Mouse (Mus musculus) midbrain, embryonic 14.5 days (tissue): ENCODE measurements around the gene Sim2. TPM values are rescaled to one million over a fixed set of nuclear protein-coding genes. Genes with fewer than 3 reads are reported as not detected.
A peak's percentile ranks its signal among the peaks of the same experiment; 100 is the strongest.

Experiments used
- ATAC-seq: fragments of 200-750 bp; cut with Nextera tagmentation; 2 replicates; pipeline ENCODE4 v1.8.0; 2017; ENCODE audit warnings: moderate number of reproducible peaks, moderate library complexity; ENCODE audit not compliant: low FRiP score, low TSS enrichment
- DNase-seq: peaks from one replicate; pipeline ENCODE4 v3.0.0-alpha.2; 2015
- H3K27ac ChIP-seq: fragments of 300-500 bp; sonication (generic); replicated peaks from 2 replicates; pipeline ENCODE4 v1.5.1; 2014; ENCODE audit warnings: mild to moderate bottlenecking, low read depth, low read length, moderate library complexity
- H3K27me3 ChIP-seq: fragments of 300-500 bp; sonication (generic); 2 replicates; pipeline ENCODE4 v1.6.1; 2014; ENCODE audit warnings: low read length, control low read depth, mixed read lengths; ENCODE audit not compliant: control insufficient read depth, insufficient read depth
- H3K36me3 ChIP-seq: fragments of 300-500 bp; sonication (generic); 2 replicates; pipeline ENCODE4 v1.6.1; 2014; ENCODE audit warnings: low read length, control low read depth; ENCODE audit not compliant: control insufficient read depth, insufficient read depth
- H3K4me1 ChIP-seq: fragments of 300-500 bp; sonication (generic); 2 replicates; pipeline ENCODE4 v1.6.1; 2014; ENCODE audit warnings: mild to moderate bottlenecking, antibody characterized with exemption, low read length, control low read depth; ENCODE audit not compliant: control insufficient read depth, insufficient read depth
- H3K4me2 ChIP-seq: fragments of 300-500 bp; sonication (generic); 2 replicates; pipeline ENCODE4 v1.6.1; 2014; ENCODE audit warnings: mild to moderate bottlenecking, low read length, moderate library complexity
- H3K4me3 ChIP-seq: fragments of 300-500 bp; sonication (generic); replicated peaks from 2 replicates; pipeline ENCODE4 v1.5.1; 2014; ENCODE audit warnings: low read depth, low read length
- H3K9ac ChIP-seq: fragments of 300-500 bp; sonication (generic); replicated peaks from 2 replicates; pipeline ENCODE4 v1.6.1; 2014; ENCODE audit warnings: mild to moderate bottlenecking, low read length, moderate library complexity
- H3K9me3 ChIP-seq: fragments of 300-500 bp; sonication (generic); 2 replicates; pipeline ENCODE4 v1.6.1; 2016; ENCODE audit warnings: low read length, control low read depth, mixed read lengths; ENCODE audit not compliant: control insufficient read depth
- WGBS: fragments of 180-500 bp; shearing (Covaris S2); extraction: QIAGEN DNeasy Blood & Tissue Kit; methylation state at CpG from one replicate; pipeline ENCODE4 v1.1.7; 2014; 5-methylcytosine and 5-hydroxymethylcytosine counted together
- polyA plus RNA-seq: library from polyadenylated mRNA; unstranded; fragments of >200 nt; fragmentation: Nextera tagmentation; extraction: Ambion mirVana; gene quantifications from 2 replicates; pipeline ENCODE4 v1.2.1, GENCODE M21; 2014

Sim2 gene
- polyA plus RNA-seq, 1 experiment from 2014 or later, result not detected

GRCm38 (mm10) chr16:94081996-94082708 lies 2.6 kb upstream of the Sim2 start:
- DNase-seq, result no peak
- WGBS, result 6% methylated on average over 8 of the region's 8 CpGs
- H3K4me3 ChIP-seq, result no peak overlapping the region
- H3K4me2 ChIP-seq, result no peak overlapping the region
- H3K4me1 ChIP-seq, result 0 out of 2 replicates have a peak, but pooled peaks cover 10% of the 10 kb centered on the region
- no peak overlapping the region for H3K27ac ChIP-seq
- H3K27me3 ChIP-seq, result peaks cover 93% of the 10 kb centered on the region
- no peaks in the 10 kb centered on the region for H3K36me3 ChIP-seq
- no peaks in the 10 kb centered on the region for H3K9me3 ChIP-seq
- no peak overlapping the region for H3K9ac ChIP-seq
- no peak for ATAC-seq

DNA sequence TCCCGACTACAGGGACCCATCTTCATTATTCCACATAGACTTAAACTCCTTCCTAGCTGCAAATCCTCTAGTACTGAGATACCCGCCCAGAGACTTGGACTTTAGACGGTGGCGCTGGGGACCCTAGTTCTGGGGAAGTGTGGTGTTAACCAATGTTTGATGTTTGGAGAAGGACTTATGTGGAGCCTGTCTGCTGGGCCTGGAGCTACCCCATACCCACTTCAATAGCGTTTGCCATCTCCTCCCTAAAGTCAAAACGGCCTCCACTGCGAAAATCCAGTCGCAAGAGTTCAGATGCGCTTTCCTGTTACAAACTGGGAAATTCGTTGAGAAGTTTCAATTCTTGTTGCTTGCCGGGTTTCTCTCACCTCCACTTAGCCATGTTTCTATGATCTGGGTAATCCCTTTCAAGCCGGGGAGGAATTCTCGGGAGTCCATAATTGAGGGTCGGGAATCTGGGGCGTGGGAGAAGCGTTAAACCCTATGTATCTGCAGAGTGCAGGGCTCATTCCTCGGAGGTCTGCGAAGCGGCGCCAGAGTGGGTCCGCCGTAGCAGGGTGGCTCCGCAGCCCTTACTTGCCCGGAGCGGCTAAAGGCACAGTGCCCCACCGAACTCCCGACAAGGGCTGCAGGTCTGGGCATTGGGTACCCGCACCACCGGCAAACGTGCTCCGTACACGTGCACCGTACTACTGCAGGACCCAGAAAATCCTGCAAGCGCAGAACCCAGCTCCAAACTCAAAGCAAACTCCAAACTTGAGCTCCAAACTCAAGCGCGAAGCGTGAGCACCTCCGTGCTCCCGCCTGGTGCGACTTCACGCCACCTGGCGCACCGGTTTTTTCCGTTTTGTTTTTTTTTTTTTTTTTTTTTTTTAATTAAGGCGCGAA lies 1.5 kb upstream of the Sim2 start:
- DNase-seq (peak; percentile 36), ATAC-seq (no peak)
- no peak overlapping the region for H3K4me2 ChIP-seq
- 0 out of 2 replicates have a peak, but pooled peaks cover 10% of the 10 kb centered on the region for H3K4me1 ChIP-seq
- under 1% methylated on average over 46 of the region's 46 CpGs for WGBS
- H3K9ac ChIP-seq, result no peak overlapping the region
- no peaks in the 10 kb centered on the region for H3K9me3 ChIP-seq
- H3K27ac ChIP-seq, result no peak overlapping the region
- H3K27me3 ChIP-seq, result peaks cover 93% of the 10 kb centered on the region
- no peak overlapping the region for H3K4me3 ChIP-seq
- no peaks in the 10 kb centered on the region for H3K36me3 ChIP-seq

DNA sequence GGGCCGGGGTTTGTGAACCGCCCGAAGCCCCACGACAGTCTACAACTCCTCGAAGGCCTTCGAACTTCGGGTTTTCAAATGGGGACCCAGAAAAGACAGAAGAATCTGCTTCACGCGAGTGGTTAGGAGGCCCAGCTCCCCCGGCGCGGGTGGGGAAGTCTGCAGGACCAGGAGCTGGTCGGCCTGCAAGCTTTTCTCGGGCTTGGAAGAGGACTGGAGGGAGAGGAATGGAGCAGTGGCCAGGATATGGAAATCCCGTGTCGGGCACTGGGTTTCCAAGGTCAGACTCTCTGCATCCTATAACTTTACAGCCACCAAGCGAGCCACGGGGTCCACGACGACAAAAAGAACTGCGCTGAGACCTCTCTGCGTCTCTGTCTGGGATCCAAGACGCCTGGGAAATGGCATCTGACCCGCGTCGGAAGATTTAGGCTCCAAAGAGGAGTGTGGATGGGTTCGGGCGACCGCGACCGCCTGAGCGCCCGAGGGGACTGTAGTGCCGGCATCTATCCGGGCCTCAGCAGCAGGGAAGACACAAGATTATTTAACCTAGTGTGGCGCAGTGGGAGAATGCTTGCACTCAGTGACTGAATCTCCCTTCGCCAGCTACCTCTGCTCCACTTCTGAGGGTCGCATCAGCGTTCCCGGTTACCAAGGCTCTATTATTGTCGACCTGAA lies 744 bp upstream of the Sim2 start:
- no peak overlapping the region for H3K4me3 ChIP-seq
- ATAC-seq, result no peak
- H3K36me3 ChIP-seq, result no peaks in the 10 kb centered on the region
- H3K4me1 ChIP-seq, result 0 out of 2 replicates have a peak, but pooled peaks cover 10% of the 10 kb centered on the region
- WGBS, result under 1% methylated on average over 41 of the region's 41 CpGs
- peak; percentile 37 for DNase-seq
- H3K9ac ChIP-seq, result no peak overlapping the region
- no peak overlapping the region for H3K27ac ChIP-seq
- H3K9me3 ChIP-seq, result no peaks in the 10 kb centered on the region
- peaks cover 97% of the 10 kb centered on the region for H3K27me3 ChIP-seq
- no peak overlapping the region for H3K4me2 ChIP-seq

DNA sequence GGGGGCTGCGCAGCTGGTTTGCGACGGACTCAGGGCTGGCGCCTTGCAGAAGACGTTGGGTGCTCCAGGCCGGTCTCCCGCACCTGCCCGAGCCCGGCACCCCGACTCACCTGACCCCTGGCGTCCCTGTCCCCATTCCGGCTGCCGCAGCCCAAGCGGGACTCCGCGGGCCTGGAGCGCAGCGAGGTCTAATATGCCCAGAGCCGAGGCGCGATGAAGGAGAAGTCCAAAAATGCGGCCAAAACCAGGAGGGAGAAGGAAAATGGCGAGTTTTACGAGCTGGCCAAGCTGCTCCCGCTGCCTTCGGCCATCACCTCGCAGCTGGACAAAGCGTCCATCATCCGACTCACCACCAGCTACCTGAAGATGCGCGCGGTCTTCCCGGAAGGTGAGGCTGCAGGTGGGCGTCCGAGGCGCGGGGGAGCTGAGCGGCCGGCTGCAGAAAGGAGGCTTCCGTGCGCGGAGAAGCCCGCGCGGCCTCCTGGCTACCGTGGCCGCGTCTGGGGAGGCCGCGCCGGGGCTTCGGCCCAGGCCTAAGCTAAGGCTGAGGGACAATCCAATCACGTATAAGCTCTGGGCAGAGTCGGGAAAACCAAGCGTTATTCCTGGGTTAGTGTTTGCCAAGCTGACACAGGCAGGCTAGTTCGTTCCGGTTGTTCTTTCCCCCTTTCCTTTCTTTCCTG lies 1.0 kb downstream of the Sim2 start:
- no peaks in the 10 kb centered on the region for H3K36me3 ChIP-seq
- no peaks in the 10 kb centered on the region for H3K9me3 ChIP-seq
- peaks cover 97% of the 10 kb centered on the region for H3K27me3 ChIP-seq
- WGBS, result under 1% methylated on average over 57 of the region's 57 CpGs
- ATAC-seq, result no peak
- H3K4me2 ChIP-seq, result peak overlapping the region; percentile 38
- no peak overlapping the region for H3K9ac ChIP-seq
- no peak overlapping the region for H3K27ac ChIP-seq
- peak overlapping the region; percentile 22; the same call in 1 of the 2 replicates for H3K4me3 ChIP-seq
- 0 out of 2 replicates have a peak, but pooled peaks cover 10% of the 10 kb centered on the region for H3K4me1 ChIP-seq
- peak; percentile 46 for DNase-seq

DNA sequence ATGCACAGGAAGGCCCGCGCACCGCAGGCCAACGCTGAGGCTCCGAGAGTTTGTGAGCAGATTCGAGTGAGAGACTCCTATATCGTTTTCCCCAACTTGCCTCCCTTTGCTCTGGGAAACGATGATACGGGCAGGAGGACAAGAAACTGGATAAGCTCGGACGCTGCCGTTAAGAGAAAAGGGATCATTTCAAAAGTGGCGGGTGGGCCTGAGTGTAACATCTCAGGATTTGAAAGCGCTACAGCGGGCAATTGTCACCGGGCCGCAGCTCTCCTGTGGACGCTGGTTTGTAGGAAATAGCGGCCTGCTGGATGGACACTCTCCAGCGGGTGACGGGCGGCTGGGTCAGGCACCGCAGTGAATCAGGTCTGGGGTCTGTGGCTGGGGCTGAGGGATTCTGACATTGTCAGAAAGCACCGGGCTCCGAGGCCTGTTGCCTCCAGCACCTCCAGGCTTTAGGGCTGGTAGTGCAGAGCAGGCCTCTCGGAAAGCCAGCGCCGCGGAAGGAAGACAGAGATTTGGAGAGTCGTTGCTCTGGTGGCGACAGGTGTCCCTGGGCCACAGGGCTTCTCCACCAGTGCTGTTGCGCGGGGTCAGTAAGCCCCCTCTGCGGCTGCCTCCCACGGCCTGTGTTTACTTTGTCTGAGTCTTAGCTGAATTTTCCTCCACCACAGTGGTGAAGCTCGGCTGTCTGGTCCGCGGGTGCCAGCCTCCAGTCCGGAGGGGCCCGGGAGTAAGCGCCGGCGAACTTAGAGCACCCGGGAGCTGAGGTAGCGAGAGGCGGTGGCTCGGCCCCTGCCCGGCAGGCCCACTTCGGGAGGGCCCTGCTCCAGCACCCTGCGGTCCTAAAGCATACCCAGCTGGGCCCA lies 2.2 kb downstream of the Sim2 start:
- no peaks in the 10 kb centered on the region for H3K9me3 ChIP-seq
- no peak overlapping the region for H3K27ac ChIP-seq
- H3K4me2 ChIP-seq, result no peak overlapping the region
- H3K27me3 ChIP-seq, result peaks cover 97% of the 10 kb centered on the region
- DNase-seq (peak; percentile 38), ATAC-seq (no peak)
- WGBS, result 2% methylated on average over 50 of the region's 50 CpGs
- no peak overlapping the region for H3K9ac ChIP-seq
- H3K4me3 ChIP-seq, result no peak overlapping the region; the same call in 1 of the 2 replicates
- no peaks in the 10 kb centered on the region for H3K36me3 ChIP-seq
- 0 out of 2 replicates have a peak, but pooled peaks cover 10% of the 10 kb centered on the region for H3K4me1 ChIP-seq

- no peak overlapping the region for H3K4me2 ChIP-seq
- ATAC-seq (no peak), DNase-seq (no peak)
- no peaks in the 10 kb centered on the region for H3K9me3 ChIP-seq
- 0 out of 2 replicates have a peak, but pooled peaks cover 10% of the 10 kb centered on the region for H3K4me1 ChIP-seq
- H3K27me3 ChIP-seq, result peaks cover 97% of the 10 kb centered on the region
- no peak overlapping the region for H3K4me3 ChIP-seq
- no peak overlapping the region for H3K9ac ChIP-seq
- WGBS, result 3% methylated on average over 16 of the region's 16 CpGs
- no peaks in the 10 kb centered on the region for H3K36me3 ChIP-seq
- no peak overlapping the region for H3K27ac ChIP-seq
Measured at GRCm38 (mm10) chr16:94087570-94088225, 3.0 kb downstream of the Sim2 start.

DNA sequence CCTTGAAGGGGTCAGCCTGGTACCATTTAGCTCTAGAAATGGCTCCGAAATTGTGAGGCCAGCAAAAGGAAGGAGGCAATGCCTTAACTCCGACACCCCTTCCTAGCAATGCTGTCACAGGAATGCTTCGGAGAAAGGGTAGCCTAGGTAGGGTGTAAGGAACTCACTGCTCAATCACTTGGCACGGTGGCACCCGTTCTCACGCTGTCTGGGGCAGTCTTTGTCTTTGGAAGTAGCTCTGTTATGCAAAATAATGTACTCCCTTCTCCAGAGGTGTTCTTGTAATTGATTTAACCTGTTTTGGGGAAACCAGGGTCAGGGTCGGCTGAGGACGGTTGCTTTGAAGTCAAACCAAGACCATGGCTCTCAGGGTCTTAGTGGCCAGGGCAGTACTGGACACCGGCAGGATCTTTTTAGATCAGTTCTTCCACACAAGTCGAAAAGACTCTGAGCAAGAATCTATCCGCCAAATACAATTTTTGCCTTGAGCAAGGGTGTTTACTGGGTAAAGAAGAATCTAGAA lies 3.6 kb downstream of the Sim2 start:
- H3K4me2 ChIP-seq, result no peak overlapping the region
- no peak overlapping the region for H3K9ac ChIP-seq
- H3K27ac ChIP-seq, result no peak overlapping the region
- H3K27me3 ChIP-seq, result peaks cover 96% of the 10 kb centered on the region
- no peaks in the 10 kb centered on the region for H3K9me3 ChIP-seq
- WGBS, result 2% methylated on average over 11 of the region's 11 CpGs
- no peak overlapping the region for H3K4me3 ChIP-seq
- ATAC-seq, result no peak
- H3K4me1 ChIP-seq, result 0 out of 2 replicates have a peak, but pooled peaks cover 10% of the 10 kb centered on the region
- no peaks in the 10 kb centered on the region for H3K36me3 ChIP-seq
- DNase-seq, result no peak
